Mouse (Mus musculus): ENCODE measurements at regions not wholly inside any gene's neighbourhood (a gene's known extent, or its start where the extent isn't known, plus 50 kb on each side); places are given as distances from the start of the nearest gene placed in this dataset.
A peak's percentile ranks its signal among the peaks of the same experiment; 100 is the strongest.

GRCm38 (mm10) chr15:85670789-85671700 lies 63.7 kb upstream of the Ppara start:
- no peak for TF ChIP-seq CTCF (IDR thresholded peaks at IDR 0.05; ENCODE audit: borderline replicate concordance, extremely low read depth, insufficient read depth, insufficient read length)
- TF ChIP-seq POLR2A (IDR thresholded peaks at IDR 0.05; ENCODE audit: borderline replicate concordance, extremely low read depth, insufficient read depth, insufficient read length, poor library complexity, severe bottlenecking): peak; percentile 75
